Mouse (Mus musculus): ENCODE results near the gene Sgms2.

Gene Sgms2

GRCm38 (mm10) chr3:131491361-131491925 lies at the start of gene Sgms2:
Gene Sgms2 (minus strand): TSS chr3:131491411.
- no peak for DNase-seq (ENCODE audit: low read depth, low spot score)

GRCm38 (mm10) chr3:131525229-131525628 lies 34.0 kb upstream of the Sgms2 start:
- no peak for DNase-seq (ENCODE audit: low read depth, low spot score)

GRCm38 (mm10) chr3:131524779-131525178 lies 33.6 kb upstream of the Sgms2 start:
- DNase-seq (ENCODE audit: low read depth, low spot score) = no peak

GRCm38 (mm10) chr3:131524210-131524609 lies 33.0 kb upstream of the Sgms2 start:
- DNase-seq (ENCODE audit: low read depth, low spot score) = no peak

- DNase-seq (ENCODE audit: low read depth, low spot score) = no peak
Observed at GRCm38 (mm10) chr3:131523749-131524148, 32.5 kb upstream of the Sgms2 start.

- no peak for DNase-seq (ENCODE audit: low read depth, low spot score)
Observed at GRCm38 (mm10) chr3:131522243-131522642, 31.0 kb upstream of the Sgms2 start.

- no peak for DNase-seq (ENCODE audit: low read depth, low spot score)
Observed at GRCm38 (mm10) chr3:131521206-131521605, 30.0 kb upstream of the Sgms2 start.

- DNase-seq (ENCODE audit: low read depth, low spot score) = no peak
Observed at GRCm38 (mm10) chr3:131517756-131518155, 26.5 kb upstream of the Sgms2 start.

- DNase-seq (ENCODE audit: low read depth, low spot score) = no peak
Observed at GRCm38 (mm10) chr3:131516332-131516999, 25.3 kb upstream of the Sgms2 start.

- no peak for DNase-seq (ENCODE audit: low read depth, low spot score)
Observed at GRCm38 (mm10) chr3:131511616-131512015, 20.4 kb upstream of the Sgms2 start.

- DNase-seq (ENCODE audit: low read depth, low spot score) = no peak
Observed at GRCm38 (mm10) chr3:131508024-131508423, 16.8 kb upstream of the Sgms2 start.

GRCm38 (mm10) chr3:131504595-131505223 lies 13.5 kb upstream of the Sgms2 start:
- DNase-seq (ENCODE audit: low read depth, low spot score) = no peak

GRCm38 (mm10) chr3:131501677-131502370 lies 10.6 kb upstream of the Sgms2 start:
- no peak for DNase-seq (ENCODE audit: low read depth, low spot score)

- no peak for DNase-seq (ENCODE audit: low read depth, low spot score)
Observed at GRCm38 (mm10) chr3:131499651-131500050, 8.4 kb upstream of the Sgms2 start.

GRCm38 (mm10) chr3:131496506-131497122 lies 5.4 kb upstream of the Sgms2 start:
- DNase-seq (ENCODE audit: low read depth, low spot score) = no peak

- DNase-seq (ENCODE audit: low read depth, low spot score) = no peak
Observed at GRCm38 (mm10) chr3:131495076-131495475, 3.9 kb upstream of the Sgms2 start.

GRCm38 (mm10) chr3:131493194-131493593 lies 2.0 kb upstream of the Sgms2 start:
- DNase-seq (ENCODE audit: low read depth, low spot score) = no peak

- no peak for DNase-seq (ENCODE audit: low read depth, low spot score)
Observed at GRCm38 (mm10) chr3:131491980-131492379, 769 bp upstream of the Sgms2 start.

GRCm38 (mm10) chr3:131490143-131490908 lies 885 bp downstream of the Sgms2 start:
- no peak for DNase-seq (ENCODE audit: low read depth, low spot score)

GRCm38 (mm10) chr3:131489657-131490142 lies 1.5 kb downstream of the Sgms2 start:
- DNase-seq (ENCODE audit: low read depth, low spot score) = no peak

- no peak for DNase-seq (ENCODE audit: low read depth, low spot score)
Observed at GRCm38 (mm10) chr3:131488969-131489368, 2.2 kb downstream of the Sgms2 start.
